Mouse (Mus musculus) liver, embryonic 16.5 days (tissue): ENCODE results near the gene Ubtf. TPM values are rescaled to one million over a fixed set of nuclear protein-coding genes. Genes with fewer than 3 reads are reported as not detected.

Experiments
- ATAC-seq: fragments of 200-750 bp; cut with Nextera tagmentation; 2 replicates; pipeline ENCODE4 v1.8.0; 2017; ENCODE audit warnings: low read depth, mild to moderate bottlenecking, moderate number of reproducible peaks, moderate library complexity
- H3K27ac ChIP-seq: fragments of 300-500 bp; sonication (generic); 2 replicates; pipeline ENCODE4 v1.5.1; 2014; ENCODE audit warnings: mild to moderate bottlenecking, low read length
- H3K27me3 ChIP-seq: fragments of 300-500 bp; sonication (generic); 2 replicates; pipeline ENCODE4 v1.6.1; 2014; ENCODE audit warnings: low read depth, low read length, mixed read lengths; ENCODE audit not compliant: control insufficient read depth, insufficient read depth
- H3K36me3 ChIP-seq: fragments of 300-500 bp; sonication (generic); 2 replicates; pipeline ENCODE4 v1.6.1; 2014; ENCODE audit warnings: mild to moderate bottlenecking; ENCODE audit not compliant: control insufficient read depth, insufficient read depth
- H3K4me1 ChIP-seq: fragments of 300-500 bp; sonication (generic); 2 replicates; pipeline ENCODE4 v1.6.1; 2014; ENCODE audit warnings: low read depth, low read length, mixed read lengths; ENCODE audit not compliant: control insufficient read depth
- H3K4me2 ChIP-seq: fragments of 300-500 bp; sonication (generic); 2 replicates; pipeline ENCODE4 v1.6.1; 2014; ENCODE audit warnings: low read depth, low read length, mixed read lengths
- H3K4me3 ChIP-seq: fragments of 300-500 bp; sonication (generic); 2 replicates; pipeline ENCODE4 v1.5.1; 2014; ENCODE audit warnings: low read depth, mild to moderate bottlenecking, low read length
- H3K9ac ChIP-seq: fragments of 300-500 bp; sonication (generic); 2 replicates; pipeline ENCODE4 v1.6.1; 2014; ENCODE audit warnings: low read depth, low read length
- H3K9me3 ChIP-seq: fragments of 300-500 bp; sonication (generic); replicated peaks from 2 replicates; pipeline ENCODE4 v1.6.1; 2016; ENCODE audit warnings: low read length; ENCODE audit not compliant: control insufficient read depth
- WGBS: fragments of 180-500 bp; shearing (Covaris S2); extraction: QIAGEN DNeasy Blood & Tissue Kit; methylation state at CpG from one replicate; pipeline ENCODE4 v1.1.7; 2014; ENCODE audit not compliant: insufficient replicate concordance; 5-methylcytosine and 5-hydroxymethylcytosine counted together
- polyA plus RNA-seq: library from polyadenylated mRNA; unstranded; fragments of >200 nt; fragmentation: Nextera tagmentation; extraction: Ambion mirVana; gene quantifications from 2 replicates; pipeline ENCODE4 v1.2.1, GENCODE M21; 2015

Gene Ubtf
- polyA plus RNA-seq, 1 experiment from 2014 or later: 46.4 TPM

DNA sequence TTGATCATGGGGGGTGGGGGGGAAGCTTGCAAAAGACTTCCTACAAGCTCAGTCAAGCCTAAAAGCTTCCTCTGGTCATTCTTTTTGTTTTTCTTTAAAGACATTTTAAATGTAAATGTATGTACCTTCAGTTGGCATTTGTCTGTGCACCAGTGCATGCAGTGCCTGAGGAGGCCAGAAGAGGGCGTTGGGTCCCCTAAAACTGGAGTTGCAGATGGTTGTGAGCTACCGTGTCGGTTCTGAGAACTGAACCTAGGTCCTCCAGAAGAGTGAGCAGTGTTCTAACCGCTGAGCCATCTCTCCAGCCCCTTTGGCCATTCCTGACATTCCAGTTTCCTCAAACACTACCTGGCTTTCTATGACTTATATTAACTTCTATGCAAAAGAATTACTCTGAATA lies 20.1 kb upstream of the Ubtf start:
- Histone ChIP-seq H3K9me3 (0 out of 2 replicates have a peak, but pooled peaks cover 2% of the 10 kb centered on the region), H3K27me3 (no peaks in the 10 kb centered on the region), H3K4me3 (no peak overlapping the region), H3K9ac (no peak overlapping the region), H3K36me3 (no peaks in the 10 kb centered on the region), H3K4me1 (peaks cover 2% of the 10 kb centered on the region), H3K4me2 (no peak overlapping the region), H3K27ac (no peak overlapping the region)
- 52% methylated on average over 4 of the region's 4 CpGs for WGBS
- ATAC-seq: no peak

GRCm38 (mm10) chr11:102339195-102339594 lies 19.7 kb upstream of the Ubtf start:
- no peak overlapping the region for H3K4me2 ChIP-seq
- H3K9me3 ChIP-seq: 0 out of 2 replicates have a peak, but pooled peaks cover 2% of the 10 kb centered on the region
- WGBS: 74% methylated on average over 11 of the region's 11 CpGs
- no peak overlapping the region for H3K9ac ChIP-seq
- H3K27ac ChIP-seq: no peak overlapping the region
- ATAC-seq: no peak
- no peaks in the 10 kb centered on the region for H3K27me3 ChIP-seq
- H3K4me1 ChIP-seq: peaks cover 2% of the 10 kb centered on the region
- H3K36me3 ChIP-seq: no peaks in the 10 kb centered on the region
- H3K4me3 ChIP-seq: no peak overlapping the region

GRCm38 (mm10) chr11:102338561-102338960 lies 19.0 kb upstream of the Ubtf start:
- Histone ChIP-seq H3K4me3 (no peak overlapping the region), H3K4me1 (no peaks in the 10 kb centered on the region), H3K9me3 (0 out of 2 replicates have a peak, but pooled peaks cover 2% of the 10 kb centered on the region), H3K27ac (no peak overlapping the region), H3K36me3 (no peaks in the 10 kb centered on the region), H3K9ac (no peak overlapping the region), H3K4me2 (no peak overlapping the region), H3K27me3 (no peaks in the 10 kb centered on the region)
- no peak for ATAC-seq
- WGBS: 23% methylated on average over 3 of the region's 3 CpGs

DNA sequence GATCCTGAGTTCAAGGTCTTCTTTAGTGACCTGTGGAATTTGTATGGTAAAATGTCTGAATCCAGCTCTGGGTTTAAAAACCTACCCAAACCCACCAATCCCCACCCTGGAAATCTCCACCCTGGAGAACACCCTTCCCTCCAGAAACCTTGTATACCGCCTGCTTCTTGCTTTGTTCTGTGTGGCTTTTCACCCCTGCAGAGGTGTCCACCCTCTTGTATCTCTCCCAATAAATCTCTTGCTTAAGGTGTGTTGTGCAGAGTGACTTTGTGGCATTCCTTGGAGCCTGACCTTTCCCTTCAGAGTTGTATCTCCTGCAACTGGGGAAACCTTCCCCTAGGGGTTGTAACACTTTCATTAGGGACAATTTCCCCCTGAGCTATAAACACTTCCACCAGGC lies 18.4 kb upstream of the Ubtf start:
- no peaks in the 10 kb centered on the region for H3K27me3 ChIP-seq
- no peak overlapping the region for H3K27ac ChIP-seq
- no peaks in the 10 kb centered on the region for H3K4me1 ChIP-seq
- no peak overlapping the region for H3K4me2 ChIP-seq
- H3K9me3 ChIP-seq: 0 out of 2 replicates have a peak, but pooled peaks cover 2% of the 10 kb centered on the region
- no peak overlapping the region for H3K4me3 ChIP-seq
- H3K9ac ChIP-seq: no peak overlapping the region
- WGBS: 56% methylated on average over 1 of the region's 1 CpGs
- ATAC-seq: no peak
- H3K36me3 ChIP-seq: no peaks in the 10 kb centered on the region

DNA sequence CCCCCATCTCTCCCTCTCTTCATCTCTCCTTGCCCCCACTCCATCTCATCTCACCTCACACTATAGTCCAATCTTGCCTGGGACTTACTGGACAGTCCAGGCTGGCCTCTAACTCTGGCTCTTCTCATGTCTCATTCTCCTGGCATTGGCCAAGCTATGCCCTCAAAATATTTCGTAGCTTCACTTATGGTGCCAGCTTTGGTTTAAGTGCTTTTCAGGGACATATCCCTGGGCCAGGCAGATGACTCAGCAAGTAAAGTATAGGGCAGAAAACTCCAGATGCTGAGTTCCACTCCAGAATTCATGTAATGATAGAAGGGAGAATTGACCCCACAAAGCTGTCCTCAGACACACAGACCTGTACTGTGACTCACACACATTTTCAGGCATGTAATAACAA lies 16.6 kb upstream of the Ubtf start:
- no peak for ATAC-seq
- no peak overlapping the region for H3K4me2 ChIP-seq
- no peak overlapping the region for H3K27ac ChIP-seq
- no peaks in the 10 kb centered on the region for H3K4me1 ChIP-seq
- no peak overlapping the region for H3K4me3 ChIP-seq
- 59% methylated on average over 1 of the region's 1 CpGs for WGBS
- no peak overlapping the region for H3K9ac ChIP-seq
- no peaks in the 10 kb centered on the region; the same call in 1 of the 2 replicates for H3K27me3 ChIP-seq
- 0 out of 2 replicates have a peak, but pooled peaks cover 2% of the 10 kb centered on the region for H3K9me3 ChIP-seq
- H3K36me3 ChIP-seq: no peaks in the 10 kb centered on the region

- Histone ChIP-seq H3K4me3 (no peak overlapping the region), H3K9ac (no peak overlapping the region), H3K36me3 (no peaks in the 10 kb centered on the region), H3K27me3 (peaks cover 2% of the 10 kb centered on the region; the same call in 1 of the 2 replicates), H3K4me2 (no peak overlapping the region), H3K9me3 (0 out of 2 replicates have a peak, but pooled peaks cover 2% of the 10 kb centered on the region), H3K4me1 (no peaks in the 10 kb centered on the region), H3K27ac (no peak overlapping the region)
- 41% methylated on average over 9 of the region's 9 CpGs for WGBS
- no peak for ATAC-seq
These were observed 15.6 kb upstream of the Ubtf start for GRCm38 (mm10) chr11:102334973-102335700.

- Histone ChIP-seq H3K4me1 (no peaks in the 10 kb centered on the region), H3K27me3 (peaks cover 2% of the 10 kb centered on the region; the same call in 1 of the 2 replicates), H3K4me2 (no peak overlapping the region), H3K4me3 (no peak overlapping the region), H3K27ac (no peak overlapping the region), H3K9me3 (no peaks in the 10 kb centered on the region), H3K36me3 (no peaks in the 10 kb centered on the region), H3K9ac (no peak overlapping the region)
- no peak for ATAC-seq
- WGBS: 56% methylated on average over 4 of the region's 4 CpGs
These were observed 14.5 kb upstream of the Ubtf start for GRCm38 (mm10) chr11:102334010-102334409.

DNA sequence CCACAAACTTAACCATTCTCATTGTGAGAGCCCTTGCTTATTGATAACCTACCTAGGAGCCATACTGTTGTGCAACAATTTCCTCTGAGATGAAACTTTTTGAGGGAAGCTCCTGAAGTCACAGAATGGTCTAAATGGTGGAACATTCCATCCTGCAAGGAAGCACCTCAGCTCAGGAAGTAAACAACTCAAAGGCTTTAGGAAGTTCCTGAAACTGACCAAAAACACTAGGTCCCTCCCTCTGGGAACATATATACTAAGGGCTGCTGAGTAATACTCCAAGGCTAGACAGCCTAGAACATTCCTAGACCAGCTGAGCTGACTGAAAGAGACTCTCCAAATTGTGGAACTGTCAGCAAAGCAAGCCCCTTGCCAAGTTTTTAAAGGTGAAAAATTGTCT lies 13.5 kb upstream of the Ubtf start:
- Histone ChIP-seq H3K27me3 (peaks cover 2% of the 10 kb centered on the region; the same call in 1 of the 2 replicates), H3K4me1 (no peaks in the 10 kb centered on the region), H3K36me3 (no peaks in the 10 kb centered on the region), H3K4me3 (no peak overlapping the region), H3K9me3 (no peaks in the 10 kb centered on the region), H3K9ac (no peak overlapping the region), H3K4me2 (no peak overlapping the region), H3K27ac (no peak overlapping the region)
- ATAC-seq: no peak

GRCm38 (mm10) chr11:102331806-102332205 lies 12.3 kb upstream of the Ubtf start:
- H3K36me3 ChIP-seq: no peaks in the 10 kb centered on the region
- no peak overlapping the region for H3K9ac ChIP-seq
- no peak for ATAC-seq
- peaks cover 2% of the 10 kb centered on the region; the same call in 1 of the 2 replicates for H3K27me3 ChIP-seq
- H3K4me3 ChIP-seq: no peak overlapping the region
- no peaks in the 10 kb centered on the region for H3K9me3 ChIP-seq
- 50% methylated on average over 4 of the region's 4 CpGs for WGBS
- no peaks in the 10 kb centered on the region for H3K4me1 ChIP-seq
- H3K4me2 ChIP-seq: no peak overlapping the region
- H3K27ac ChIP-seq: no peak overlapping the region
